Mouse (Mus musculus) layer of hippocampus, adult 9-11 months (tissue): ENCODE data around the gene Myrip.
"Not testable (repeated sequence)": the region's sequence is repeated elsewhere in the genome, so short reads cannot be mapped to it uniquely, and the experiment has no call there.

ENCODE experiments used
- DNase-seq: peaks from one replicate; pipeline ENCODE4 v3.0.0; 2022

The Myrip gene

DNA sequence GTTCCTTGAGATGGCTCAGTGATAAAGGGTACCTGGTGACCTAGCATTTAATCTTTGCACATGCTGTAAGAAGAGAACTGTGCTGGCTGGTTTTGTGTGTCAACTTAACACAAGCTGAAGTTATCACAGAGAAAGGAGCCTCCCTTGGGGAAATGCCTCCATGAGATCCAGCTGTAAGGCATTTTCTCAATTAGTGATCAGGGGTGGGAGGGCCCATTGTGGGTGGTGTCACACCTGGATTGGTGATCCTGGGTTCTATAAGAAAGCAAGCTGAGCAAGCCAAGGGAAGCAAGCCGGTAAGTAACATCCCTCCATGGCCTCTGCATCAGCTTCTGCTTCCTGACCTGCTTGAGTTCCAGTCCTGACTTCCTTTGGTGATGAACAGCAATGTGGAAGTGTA, at the start of gene Myrip:
Myrip (plus strand) TSS at position 301 of the 400 bp plus-strand sequence.
- DNase-seq, result not testable (repeated sequence)

GRCm38 (mm10) chr9:120259805-120260204, 41.5 kb upstream of the Myrip start:
- DNase-seq, result peak; percentile 68

GRCm38 (mm10) chr9:120263994-120264393, 37.3 kb upstream of the Myrip start:
- peak; percentile 62 for DNase-seq

DNA sequence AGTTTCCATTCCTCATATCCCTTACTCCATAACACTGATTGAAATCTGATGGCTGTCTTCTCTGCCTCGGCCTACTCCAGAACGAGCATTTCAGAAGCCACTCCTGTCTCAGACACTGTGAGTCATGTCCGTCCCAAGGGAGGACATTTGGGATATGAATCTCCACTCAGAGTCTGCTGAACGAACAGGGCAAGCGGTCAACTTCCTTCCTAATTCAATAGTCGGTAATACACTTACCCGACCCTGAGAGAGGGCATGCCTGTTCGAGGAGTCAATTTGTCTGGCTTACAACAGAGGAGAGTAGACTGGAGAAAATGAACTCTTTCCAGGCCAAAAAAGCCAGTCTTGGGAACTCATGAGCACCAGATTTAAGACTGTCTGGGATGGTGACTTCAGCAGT, 28.2 kb upstream of the Myrip start:
- DNase-seq, result no peak

DNA sequence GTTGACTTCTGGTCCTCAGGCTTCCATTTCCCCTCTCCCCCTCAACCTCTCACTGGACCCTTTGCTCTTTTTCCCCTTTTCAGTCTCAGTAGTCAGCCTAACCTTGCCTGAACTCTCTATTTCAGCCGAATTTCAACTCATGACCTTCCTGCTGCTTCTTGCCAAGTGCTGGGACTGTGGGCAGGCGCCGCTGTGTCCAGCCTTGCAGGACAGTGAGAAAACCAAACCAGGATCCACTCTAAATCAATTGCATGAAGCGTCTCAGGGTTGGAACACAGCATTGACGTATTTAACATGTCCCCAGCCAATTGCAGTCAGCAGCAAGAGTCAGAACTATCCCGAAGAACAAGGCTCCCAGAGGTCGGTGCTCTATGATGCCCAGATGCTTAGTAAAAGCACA, 26.1 kb upstream of the Myrip start:
- DNase-seq, result no peak

DNA sequence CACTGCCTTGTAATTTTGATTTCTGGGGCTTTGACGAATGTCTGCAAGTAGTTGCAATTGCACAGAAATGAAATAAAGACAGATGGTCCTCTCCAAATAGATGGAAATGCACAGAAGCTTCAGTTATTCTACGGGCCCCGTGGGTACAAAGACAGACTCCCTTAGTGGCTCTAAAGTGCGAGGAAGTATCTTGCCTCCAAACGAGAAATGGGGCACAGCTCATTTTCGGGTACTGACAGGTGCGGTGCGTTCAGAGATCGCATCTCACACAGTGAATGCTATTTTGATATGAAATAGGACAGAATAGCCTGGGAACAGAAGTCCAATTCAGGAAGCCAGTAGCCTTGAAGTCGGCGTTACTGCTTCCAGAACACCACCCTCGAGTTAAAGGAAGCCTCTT, 20.2 kb upstream of the Myrip start:
- DNase-seq, result peak; percentile 23

GRCm38 (mm10) chr9:120282461-120283047, 18.8 kb upstream of the Myrip start:
- DNase-seq, result no peak

DNA sequence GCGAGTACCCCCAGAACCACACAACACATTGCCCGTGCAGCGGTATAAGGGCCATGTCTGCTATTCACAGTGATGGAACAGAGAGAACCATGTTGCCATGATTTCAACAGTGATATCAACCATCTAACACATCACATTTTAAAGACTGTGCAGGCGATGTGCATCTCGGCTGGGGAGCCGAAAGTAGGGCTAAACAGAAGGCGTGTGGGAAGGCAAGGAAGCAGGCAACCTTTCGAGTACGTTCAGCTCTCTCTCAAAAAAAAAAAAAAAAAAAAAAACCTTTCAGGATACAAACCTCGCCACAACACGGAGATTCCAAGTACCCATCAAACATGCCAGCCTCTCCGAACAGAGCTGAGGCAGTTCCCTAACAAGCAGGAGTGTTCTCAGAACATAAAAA, 17.8 kb upstream of the Myrip start:
- DNase-seq, result peak; percentile 56

GRCm38 (mm10) chr9:120288011-120288410, 13.3 kb upstream of the Myrip start:
- no peak for DNase-seq

- no peak for DNase-seq
These were observed 10.9 kb upstream of the Myrip start for GRCm38 (mm10) chr9:120290375-120290774.

DNA sequence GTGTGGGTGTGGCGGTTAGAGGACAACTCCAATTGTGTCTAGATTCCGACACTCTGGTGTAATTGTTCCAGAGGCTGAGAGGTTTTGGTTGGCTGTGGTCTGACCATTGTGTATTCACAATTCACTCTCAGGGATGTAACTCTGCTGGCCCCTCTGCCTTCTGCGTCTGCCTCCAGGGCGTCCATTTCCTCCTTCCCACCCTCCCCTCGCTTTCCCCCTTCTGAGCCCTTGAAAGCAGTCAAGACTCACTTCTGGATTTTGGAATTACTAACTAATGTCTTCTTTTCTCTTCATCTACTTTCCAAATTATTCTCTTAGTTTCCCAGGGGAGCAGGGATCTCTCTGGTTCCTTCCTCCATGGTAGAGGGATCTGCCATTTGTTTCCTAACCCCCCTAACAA, 8.8 kb upstream of the Myrip start:
- no peak for DNase-seq

DNA sequence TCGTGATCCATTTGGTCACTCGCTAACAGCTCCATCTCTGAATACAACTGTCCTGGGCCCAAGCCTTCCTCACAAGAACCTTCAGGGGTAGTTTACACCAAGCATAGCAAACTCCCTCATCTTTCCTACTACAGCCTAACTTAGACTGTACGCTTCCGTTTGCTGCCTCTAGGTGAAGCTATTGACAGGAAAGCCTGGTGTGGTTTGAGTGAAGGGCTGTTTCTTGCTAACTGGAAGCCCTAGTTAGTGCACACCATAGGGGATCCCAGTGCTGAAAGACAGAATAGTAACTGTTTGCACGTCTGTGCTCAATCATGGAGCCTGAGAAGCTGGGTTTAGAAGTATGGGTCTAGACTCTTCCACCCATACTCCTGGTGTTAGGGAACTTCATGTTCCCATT, 5.8 kb upstream of the Myrip start:
- no peak for DNase-seq

GRCm38 (mm10) chr9:120296938-120297337, 4.4 kb upstream of the Myrip start:
- DNase-seq, result no peak

GRCm38 (mm10) chr9:120299429-120299828, 1.9 kb upstream of the Myrip start:
- DNase-seq, result no peak

GRCm38 (mm10) chr9:120302980-120303452, 1.7 kb downstream of the Myrip start:
- DNase-seq, result no peak

GRCm38 (mm10) chr9:120303453-120304299, 2.4 kb downstream of the Myrip start:
- DNase-seq, result peak; percentile 73

GRCm38 (mm10) chr9:120304300-120305137, 3.2 kb downstream of the Myrip start:
- no peak for DNase-seq

DNA sequence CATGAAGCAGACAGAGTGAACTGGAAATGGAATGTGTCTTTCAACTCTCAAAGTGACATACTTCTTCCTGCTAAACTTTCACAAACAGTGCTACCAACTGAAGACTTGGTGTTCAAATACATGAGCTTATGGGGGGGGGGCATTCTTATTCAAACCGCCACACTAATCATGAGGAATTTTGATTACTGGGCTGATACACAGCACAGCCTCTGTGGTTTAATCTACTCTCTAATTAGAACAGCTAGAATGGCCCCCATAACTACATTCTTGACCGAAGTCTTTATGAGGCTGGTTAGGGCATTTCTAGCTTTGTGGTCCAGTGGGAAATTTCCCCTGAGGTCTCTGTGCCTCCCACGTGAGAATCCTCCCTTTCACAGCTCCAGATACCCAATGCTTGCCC, 13.9 kb downstream of the Myrip start:
- DNase-seq, result no peak

DNA sequence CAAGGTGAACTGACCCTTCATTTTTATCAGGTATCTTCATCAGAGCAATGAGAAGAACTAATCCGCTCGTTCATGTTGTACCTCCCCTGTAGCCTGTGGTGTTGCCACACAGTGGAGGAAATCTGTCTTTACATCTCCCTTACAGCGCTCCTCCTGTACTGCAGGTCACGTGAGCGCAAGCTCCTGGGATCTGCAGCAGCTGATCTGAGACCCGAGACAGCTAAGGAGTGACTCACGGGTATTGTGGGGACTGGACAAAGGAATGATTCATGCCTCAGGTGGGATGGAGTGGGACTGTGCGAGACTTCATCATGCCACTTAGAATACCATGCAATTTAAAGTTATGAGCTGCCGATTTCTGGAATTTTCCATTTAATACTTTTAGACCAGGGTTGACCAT, 17.8 kb downstream of the Myrip start:
- no peak for DNase-seq

DNA sequence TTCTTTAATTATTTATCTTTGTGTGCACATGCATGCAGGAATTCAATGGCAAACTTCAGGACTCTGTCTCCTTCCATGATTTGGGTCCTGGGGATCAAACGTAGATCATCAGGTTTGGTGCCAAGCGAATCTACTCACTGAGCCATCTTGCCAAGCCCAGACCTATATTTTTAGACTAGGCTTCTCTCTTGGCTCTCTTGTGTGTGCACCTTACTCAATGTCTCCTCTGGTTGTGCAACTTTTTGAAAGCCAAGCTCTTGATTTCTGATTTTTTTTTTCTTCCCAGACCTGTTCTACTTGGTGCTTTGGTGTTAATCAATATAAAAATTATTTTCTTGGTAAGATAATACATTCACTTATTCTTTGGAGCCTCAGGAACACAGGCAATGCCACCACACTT, 19.3 kb downstream of the Myrip start:
- DNase-seq, result no peak

DNA sequence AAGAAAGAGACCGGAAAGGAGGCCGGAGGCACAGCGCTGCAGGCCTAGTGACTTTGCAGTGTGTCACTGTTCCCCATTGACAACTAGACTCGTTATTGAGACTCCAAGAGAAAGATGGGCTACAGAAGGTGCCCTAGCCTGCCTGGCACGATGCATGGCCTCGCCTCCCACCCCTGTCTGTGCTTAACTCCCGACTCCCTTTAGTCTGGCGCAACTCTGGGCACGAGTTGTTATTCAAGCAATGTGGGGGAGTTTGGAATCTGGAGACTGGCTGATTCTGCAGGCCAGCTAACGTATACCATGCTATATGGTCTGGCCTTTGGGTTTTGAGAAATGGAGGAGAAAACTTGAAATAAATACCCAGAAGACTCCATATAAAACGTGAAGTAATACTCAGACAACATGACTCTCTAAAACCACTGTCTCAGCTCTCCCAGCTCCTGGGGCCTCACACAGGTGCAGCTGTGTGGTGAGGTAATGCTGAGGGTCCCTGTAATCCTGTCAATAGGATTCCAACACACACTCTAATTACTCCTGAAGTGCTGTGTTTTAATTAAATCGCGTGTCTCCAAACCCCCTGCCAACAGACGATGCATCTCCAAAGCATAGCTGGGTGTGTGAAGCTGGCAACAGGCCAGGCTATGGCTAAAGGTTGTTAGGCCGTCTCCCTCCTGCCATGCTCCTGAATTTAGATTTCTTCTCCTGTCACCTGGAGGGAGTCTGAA, 21.6 kb downstream of the Myrip start:
- peak; percentile 46 for DNase-seq

DNA sequence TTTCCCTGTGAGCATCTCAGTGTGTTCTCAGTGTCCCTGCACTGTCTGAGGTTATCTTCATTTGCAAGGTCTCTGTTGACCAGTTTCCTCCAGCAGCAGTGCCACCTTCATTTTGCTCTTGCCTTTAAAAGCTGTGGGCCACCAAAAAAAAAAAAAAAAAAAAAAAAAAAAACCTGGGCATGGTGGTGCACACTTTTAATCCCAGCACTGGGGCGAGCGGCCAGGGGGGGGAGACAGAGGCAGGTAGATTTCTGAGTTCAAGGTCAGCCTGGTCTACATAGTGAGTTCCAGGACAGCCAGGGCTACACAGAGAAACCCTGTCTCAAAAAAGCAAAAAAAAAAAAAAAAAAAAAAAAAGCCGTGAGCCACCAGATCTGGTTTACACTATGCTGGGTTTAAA, 29.7 kb downstream of the Myrip start:
- DNase-seq, result not testable (repeated sequence)

- DNase-seq, result no peak
These were observed 36.9 kb downstream of the Myrip start for GRCm38 (mm10) chr9:120338172-120338571.
